Mouse (Mus musculus) mature B cell (primary cell): ENCODE results near the gene Vmn2r41.
"Not testable (repeated sequence)": the region's sequence is repeated elsewhere in the genome, so short reads cannot be mapped to it uniquely, and the experiment has no call there.

ENCODE experiments used
- in situ Hi-C: fragments of 300-500 bp; cut with MboI; formaldehyde crosslinking; loops from 2 replicates; pipeline ENCODE4 v1.14.3; 2019

Gene Vmn2r41

GRCm38 (mm10) chr7:8161554-8161953, at the start of gene Vmn2r41:
TSS of gene Vmn2r41 (minus strand) at chr7:8161654.
- in situ Hi-C loops = not testable (repeated sequence)

GRCm38 (mm10) chr7:8200220-8200619, 38.8 kb upstream of the Vmn2r41 start, which contains the start of gene Vmn2r42:
TSS of gene Vmn2r42 (minus strand) at chr7:8200320.
- in situ Hi-C loops = not testable (repeated sequence)

GRCm38 (mm10) chr7:8092871-8093270, 68.6 kb downstream of the Vmn2r41 start:
- in situ Hi-C loops = not testable (repeated sequence)
